Mouse (Mus musculus) CH12.LX (cell line): ENCODE results near the gene Lrrc8a. TPM values are rescaled to one million over a fixed set of nuclear protein-coding genes. Genes with fewer than 3 reads are reported as not detected.

Source experiments
- DNase-seq: peaks from one replicate; pipeline ENCODE4 v3.0.0-alpha.2; 2013; ENCODE audit errors: extremely low read depth
- H3K27ac ChIP-seq: 2 replicates; pipeline ENCODE4 v1.5.1; 2012; ENCODE audit warnings: low read depth, mild to moderate bottlenecking, control low read depth, moderate library complexity; ENCODE audit not compliant: insufficient read depth
- H3K27me3 ChIP-seq: replicated peaks from 2 replicates; pipeline ENCODE3; 2012; ENCODE audit warnings: inconsistent platforms
- H3K36me3 ChIP-seq, 2 experiments: replicated peaks in 1 of 2; 2 replicates each; pipeline versions ENCODE3 to v1.6.1; 2012; ENCODE audit warnings: inconsistent platforms in 1 of 2, low read length in 1 of 2, mild to moderate bottlenecking in 1 of 2, mixed read lengths in 1 of 2, moderate library complexity in 1 of 2; ENCODE audit not compliant: control insufficient read depth in 1 of 2, insufficient read depth in 1 of 2
- H3K4me1 ChIP-seq, 2 experiments: 2 replicates each; pipeline ENCODE4 v1.6.1; 2012; ENCODE audit warnings: inconsistent platforms in 1 of 2, moderate library complexity in 1 of 2; ENCODE audit not compliant: insufficient read depth in 2 of 2, control insufficient read depth in 1 of 2
- H3K4me2 ChIP-seq: 2 replicates; pipeline ENCODE4 v1.6.1; 2012; ENCODE audit warnings: low read depth, mild to moderate bottlenecking, control low read depth; ENCODE audit not compliant: poor library complexity, insufficient read depth, severe bottlenecking
- H3K4me3 ChIP-seq, 3 experiments: fragments of 150-350 bp in 1 of 3; sonication (generic) in 1 of 3; replicated peaks in 1 of 3; 2 replicates each; pipeline versions ENCODE3 to v1.5.1; 2011 to 2012; ENCODE audit warnings: low read depth in 2 of 3, low read length in 2 of 3, mild to moderate bottlenecking in 2 of 3, moderate library complexity in 2 of 3, control low read depth in 1 of 3, improper control_type of control experiment in 1 of 3, inconsistent platforms in 1 of 3, mixed read lengths in 1 of 3; ENCODE audit not compliant: poor library complexity in 1 of 3
- H3K79me2 ChIP-seq: replicated peaks from 2 replicates; pipeline ENCODE4 v1.6.1; 2012; ENCODE audit warnings: mild to moderate bottlenecking, moderate library complexity; ENCODE audit not compliant: control insufficient read depth, poor library complexity, insufficient read depth, severe bottlenecking; ENCODE audit errors: extremely low read depth
- H3K9ac ChIP-seq: 2 replicates; pipeline ENCODE4 v1.6.1; 2012; ENCODE audit warnings: low read depth, mild to moderate bottlenecking, control low read depth, moderate library complexity; ENCODE audit not compliant: insufficient read depth
- H3K9me3 ChIP-seq: replicated peaks from 2 replicates; pipeline ENCODE3; 2012; ENCODE audit warnings: low read length, inconsistent platforms, mixed read lengths
- BHLHE40 ChIP-seq: IDR thresholded peaks from 2 replicates; pipeline ENCODE4 v1.6.1; 2011; ENCODE audit warnings: mild to moderate bottlenecking, low read depth, low read length, improper control_type of control experiment
- CHD1 ChIP-seq: IDR thresholded peaks from 2 replicates; pipeline ENCODE4 v1.6.1; 2012; ENCODE audit warnings: low read depth, low read length, improper control_type of control experiment, inconsistent platforms
- CHD2 ChIP-seq: IDR thresholded peaks from 2 replicates; pipeline ENCODE4 v1.6.1; 2011; ENCODE audit warnings: low read length, improper control_type of control experiment
- CTCF ChIP-seq, 2 experiments: IDR thresholded peaks in 1 of 2; conservative IDR thresholded peaks in 1 of 2; 2 replicates each; pipeline ENCODE4 v1.5.1; 2011 to 2012; ENCODE audit warnings: low read depth in 2 of 2, low read length in 2 of 2, improper control_type of control experiment in 1 of 2, inconsistent platforms in 1 of 2, mild to moderate bottlenecking in 1 of 2, moderate library complexity in 1 of 2
- E2F4 ChIP-seq: IDR thresholded peaks from 2 replicates; pipeline ENCODE4 v1.6.1; 2011; ENCODE audit warnings: low read depth, low read length, improper control_type of control experiment; ENCODE audit not compliant: insufficient replicate concordance
- ELF1 ChIP-seq: IDR thresholded peaks from 2 replicates; pipeline ENCODE4 v1.6.1; 2014; ENCODE audit warnings: low read depth, mild to moderate bottlenecking, inconsistent platforms, low read length, improper control_type of control experiment
- HCFC1 ChIP-seq: IDR thresholded peaks from 2 replicates; pipeline ENCODE4 v1.6.1; 2012; ENCODE audit warnings: low read depth, mild to moderate bottlenecking, inconsistent platforms, low read length, improper control_type of control experiment
- IRF4 ChIP-seq: IDR thresholded peaks from 2 replicates; pipeline ENCODE4 v1.6.1; 2014; ENCODE audit warnings: low read depth, mild to moderate bottlenecking, inconsistent platforms, low read length, improper control_type of control experiment
- JUND ChIP-seq: conservative IDR thresholded peaks from 2 replicates; pipeline ENCODE4 v1.6.1; 2011; ENCODE audit warnings: low read depth, low read length, improper control_type of control experiment
- KAT2A ChIP-seq: IDR thresholded peaks from 2 replicates; pipeline ENCODE4 v1.6.1; 2012; ENCODE audit warnings: low read length, improper control_type of control experiment, inconsistent platforms; ENCODE audit not compliant: insufficient replicate concordance
- MAFK ChIP-seq: IDR thresholded peaks from 2 replicates; pipeline ENCODE4 v1.6.1; 2011; ENCODE audit warnings: low read length, improper control_type of control experiment; ENCODE audit not compliant: insufficient replicate concordance
- MAX ChIP-seq: IDR thresholded peaks from 2 replicates; pipeline ENCODE4 v1.6.1; 2011; ENCODE audit warnings: low read length, improper control_type of control experiment
- MAZ ChIP-seq: IDR thresholded peaks from 2 replicates; pipeline ENCODE4 v1.6.1; 2012; ENCODE audit warnings: low read depth, mild to moderate bottlenecking, inconsistent platforms, low read length, improper control_type of control experiment, moderate library complexity
- MEF2A ChIP-seq: IDR thresholded peaks from 2 replicates; pipeline ENCODE4 v1.6.1; 2014; ENCODE audit warnings: low read depth, mild to moderate bottlenecking, inconsistent platforms, low read length, improper control_type of control experiment, borderline replicate concordance
- NRF1 ChIP-seq: IDR thresholded peaks from 2 replicates; pipeline ENCODE4 v1.6.1; 2014; ENCODE audit warnings: low read depth, mild to moderate bottlenecking, inconsistent platforms, low read length, improper control_type of control experiment, moderate library complexity
- PAX5 ChIP-seq: IDR thresholded peaks from 2 replicates; pipeline ENCODE4 v1.6.1; 2012; ENCODE audit warnings: low read length, inconsistent platforms, mixed read lengths
- POLR2A ChIP-seq: IDR thresholded peaks from 2 replicates; pipeline ENCODE4 v1.6.1; 2011; ENCODE audit warnings: low read depth, mild to moderate bottlenecking, improper control_type of control experiment, low read length
- POLR2AphosphoS2 ChIP-seq: IDR thresholded peaks from 2 replicates; pipeline ENCODE4 v1.6.1; 2011; ENCODE audit warnings: low read depth, low read length, improper control_type of control experiment
- RAD21 ChIP-seq: IDR thresholded peaks from 2 replicates; pipeline ENCODE4 v1.6.1; 2011; ENCODE audit warnings: low read depth, mild to moderate bottlenecking, low read length, improper control_type of control experiment, moderate library complexity
- RCOR1 ChIP-seq: conservative IDR thresholded peaks from 2 replicates; pipeline ENCODE4 v1.6.1; 2012; ENCODE audit warnings: low read depth, mild to moderate bottlenecking, inconsistent platforms, low read length, improper control_type of control experiment
- SIN3A ChIP-seq: IDR thresholded peaks from 2 replicates; pipeline ENCODE4 v1.6.1; 2012; ENCODE audit warnings: low read length, improper control_type of control experiment, inconsistent platforms
- SMC3 ChIP-seq: IDR thresholded peaks from 2 replicates; pipeline ENCODE4 v1.6.1; 2011; ENCODE audit warnings: low read depth, low read length, improper control_type of control experiment
- TCF12 ChIP-seq: IDR thresholded peaks from 2 replicates; pipeline ENCODE4 v1.6.1; 2014; ENCODE audit warnings: low read depth, mild to moderate bottlenecking, inconsistent platforms, low read length, improper control_type of control experiment
- ZC3H11A ChIP-seq: IDR thresholded peaks from 2 replicates; pipeline ENCODE4 v1.6.1; 2012; ENCODE audit warnings: low read depth, mild to moderate bottlenecking, inconsistent platforms, low read length, improper control_type of control experiment
- ZKSCAN1 ChIP-seq: IDR thresholded peaks from 2 replicates; pipeline ENCODE4 v1.6.1; 2012; ENCODE audit warnings: low read depth, inconsistent platforms, low read length, improper control_type of control experiment, borderline replicate concordance
- ZMIZ1 ChIP-seq: IDR thresholded peaks from 2 replicates; pipeline ENCODE4 v1.6.1; 2012; ENCODE audit warnings: low read depth, mild to moderate bottlenecking, inconsistent platforms, low read length, improper control_type of control experiment
- ZNF384 ChIP-seq: IDR thresholded peaks from 2 replicates; pipeline ENCODE4 v1.6.1; 2012; ENCODE audit warnings: low read depth, low read length, improper control_type of control experiment, inconsistent platforms
- dilution Hi-C: fragments of 300-500 bp; cut with MboI; formaldehyde crosslinking; loops from 2 replicates; pipeline ENCODE4 v1.14.3; 2020; ENCODE audit warnings: low sequenced_read_pairs; ENCODE audit not compliant: extremely low pct_unique_long_range_greater_than_20kb, extremely low pct_ligation_motif_present
- in situ Hi-C: fragments of 300-500 bp; cut with MboI; formaldehyde crosslinking; loops from 3 replicates; pipeline ENCODE4 v1.14.3; 2019; ENCODE audit warnings: low sequenced_read_pairs, low pct_ligation_motif_present, low pct_unique_long_range_greater_than_20kb, mixed read lengths
- polyA plus RNA-seq: library from polyadenylated mRNA; unstranded; fragments of >175 nt; gene quantifications from 2 replicates; pipeline ENCODE4 v1.2.1, GENCODE M21; 2012; ENCODE audit warnings: low read depth; ENCODE audit not compliant: insufficient read length
- total RNA-seq, 2 experiments: library from RNA; depleted of rRNA; stranded (reverse); fragments of 300-350 nt in 1 of 2; fragments of >200 nt in 1 of 2; gene quantifications; 2 replicates each; pipeline ENCODE4 v1.2.3; 2012 to 2014

The Lrrc8a gene
- total and polyA plus RNA-seq, 3 experiments = 1.4 to 2.8 (median 1.8) TPM

GRCm38 (mm10) chr2:30299966-30300365 lies 62.5 kb downstream of the Lrrc8a start:
- DNase-seq = no peak
- Histone ChIP-seq H3K27ac (no peak overlapping the region), H3K9me3 (no peaks in the 10 kb centered on the region), H3K79me2 (no peaks in the 10 kb centered on the region; the same call in 1 of the 2 replicates), H3K4me3 (no peak overlapping the region), H3K4me1 (no peaks in the 10 kb centered on the region), H3K9ac (no peak overlapping the region), H3K36me3 (peaks cover 44 to 87% of the 10 kb centered on the region in 2 experiments), H3K4me2 (no peak overlapping the region), H3K27me3 (no peaks in the 10 kb centered on the region)
- dilution Hi-C loops = no loop called here
- in situ Hi-C loops = no loop called here
- TF ChIP-seq MAFK (no peak), ELF1 (no peak), POLR2AphosphoS2 (no peak), ZNF384 (no peak), IRF4 (no peak), ZKSCAN1 (no peak), SMC3 (no peak), SIN3A (no peak), RCOR1 (no peak), PAX5 (no peak), MAZ (no peak), CHD2 (no peak), CTCF (conservative IDR thresholded peaks at IDR 0.05 in 1 of 2, IDR thresholded peaks at IDR 0.05 in 1 of 2; ENCODE audit: low read depth in 2 of 2, low read length in 2 of 2) (no peak)

DNA sequence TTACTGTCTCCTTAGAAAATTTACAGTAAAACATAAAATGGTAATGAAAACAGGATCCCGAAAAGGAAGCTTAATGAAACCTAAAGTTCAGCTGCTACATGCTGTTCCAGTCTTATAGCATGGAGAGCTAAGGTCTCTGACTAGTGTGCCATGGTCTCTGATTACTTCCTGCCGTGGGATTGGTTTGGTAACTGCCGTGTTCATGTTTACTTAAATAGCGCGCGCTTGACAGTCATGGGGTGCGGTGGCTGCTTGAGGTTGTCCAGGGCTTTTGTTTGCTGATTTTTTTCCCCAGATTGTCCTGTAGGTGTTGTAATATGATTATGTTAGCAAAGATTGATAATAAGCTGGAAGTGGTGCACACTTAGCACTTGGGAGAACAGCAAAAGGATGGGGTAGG lies 68.6 kb downstream of the Lrrc8a start:
- H3K4me1 ChIP-seq = no peaks in the 10 kb centered on the region
- H3K27ac ChIP-seq = no peak overlapping the region
- in situ Hi-C loops = no loop called here
- no peaks in the 10 kb centered on the region for H3K27me3 ChIP-seq
- dilution Hi-C loops = no loop called here
- H3K36me3 ChIP-seq = peaks cover 68 to 99% of the 10 kb centered on the region in 2 experiments
- TF ChIP-seq ZC3H11A (no peak), E2F4 (no peak), BHLHE40 (no peak), NRF1 (no peak), HCFC1 (no peak), ZMIZ1 (no peak), MAX (no peak), POLR2A (no peak), TCF12 (no peak), ZKSCAN1 (no peak), IRF4 (no peak), RAD21 (no peak), JUND (no peak), CTCF (conservative IDR thresholded peaks at IDR 0.05 in 1 of 2, IDR thresholded peaks at IDR 0.05 in 1 of 2; ENCODE audit: low read depth in 2 of 2, low read length in 2 of 2) (no peak), KAT2A (no peak), CHD1 (no peak), MAFK (no peak), MEF2A (no peak), PAX5 (no peak), ELF1 (no peak)
- H3K9me3 ChIP-seq = no peaks in the 10 kb centered on the region
- no peaks in the 10 kb centered on the region for H3K79me2 ChIP-seq
- no peak overlapping the region for H3K4me2 ChIP-seq
- H3K9ac ChIP-seq = no peak overlapping the region
- DNase-seq = no peak
- H3K4me3 ChIP-seq = no peak overlapping the region
